Mouse (Mus musculus) heart, embryonic 16.5 days (tissue): ENCODE measurements around the gene Tpst2. TPM values are rescaled to one million over a fixed set of nuclear protein-coding genes. Genes with fewer than 3 reads are reported as not detected.
A peak's percentile ranks its signal among the peaks of the same experiment; 100 is the strongest.

Experiments
- ATAC-seq: fragments of 200-750 bp; cut with Nextera tagmentation; replicated peaks from 2 replicates; pipeline ENCODE4 v1.8.0; 2017; ENCODE audit warnings: moderate number of reproducible peaks; ENCODE audit not compliant: insufficient read depth, low FRiP score; ENCODE audit errors: extremely low read depth
- H3K27ac ChIP-seq: fragments of 300-500 bp; sonication (generic); 2 replicates; pipeline ENCODE4 v1.5.1; 2014; ENCODE audit warnings: mild to moderate bottlenecking, low read length, control low read depth, moderate library complexity
- H3K27me3 ChIP-seq: fragments of 300-500 bp; sonication (generic); 2 replicates; pipeline ENCODE4 v1.6.1; 2014; ENCODE audit warnings: low read length, mixed read lengths; ENCODE audit not compliant: control insufficient read depth, insufficient read depth
- H3K36me3 ChIP-seq: fragments of 300-500 bp; sonication (generic); 2 replicates; pipeline ENCODE4 v1.6.1; 2014; ENCODE audit not compliant: control insufficient read depth, insufficient read depth
- H3K4me1 ChIP-seq: fragments of 300-500 bp; sonication (generic); 2 replicates; pipeline ENCODE4 v1.6.1; 2014; ENCODE audit warnings: low read length, mixed read lengths; ENCODE audit not compliant: control insufficient read depth, insufficient read depth
- H3K4me2 ChIP-seq: fragments of 300-500 bp; sonication (generic); 2 replicates; pipeline ENCODE4 v1.6.1; 2014; ENCODE audit warnings: low read depth, mild to moderate bottlenecking, control low read depth, low read length
- H3K4me3 ChIP-seq: fragments of 300-500 bp; sonication (generic); 2 replicates; pipeline ENCODE4 v1.5.1; 2014; ENCODE audit warnings: mild to moderate bottlenecking, control low read depth, low read length
- H3K9ac ChIP-seq: fragments of 300-500 bp; sonication (generic); 2 replicates; pipeline ENCODE4 v1.6.1; 2014; ENCODE audit warnings: low read length, control low read depth
- H3K9me3 ChIP-seq: fragments of 300-500 bp; sonication (generic); replicated peaks from 2 replicates; pipeline ENCODE4 v1.6.1; 2016; ENCODE audit warnings: low read length; ENCODE audit not compliant: control insufficient read depth
- WGBS: fragments of 180-500 bp; shearing (Covaris S2); extraction: QIAGEN DNeasy Blood & Tissue Kit; methylation state at CpG from one replicate; pipeline ENCODE4 v1.1.7; 2014; 5-methylcytosine and 5-hydroxymethylcytosine counted together
- polyA plus RNA-seq: library from polyadenylated mRNA; unstranded; fragments of >200 nt; fragmentation: Nextera tagmentation; extraction: Ambion mirVana; gene quantifications from 2 replicates; pipeline ENCODE4 v1.2.1, GENCODE M21; 2015

Tpst2 gene
- polyA plus RNA-seq, 1 experiment from 2014 or later = 53.0 TPM

DNA sequence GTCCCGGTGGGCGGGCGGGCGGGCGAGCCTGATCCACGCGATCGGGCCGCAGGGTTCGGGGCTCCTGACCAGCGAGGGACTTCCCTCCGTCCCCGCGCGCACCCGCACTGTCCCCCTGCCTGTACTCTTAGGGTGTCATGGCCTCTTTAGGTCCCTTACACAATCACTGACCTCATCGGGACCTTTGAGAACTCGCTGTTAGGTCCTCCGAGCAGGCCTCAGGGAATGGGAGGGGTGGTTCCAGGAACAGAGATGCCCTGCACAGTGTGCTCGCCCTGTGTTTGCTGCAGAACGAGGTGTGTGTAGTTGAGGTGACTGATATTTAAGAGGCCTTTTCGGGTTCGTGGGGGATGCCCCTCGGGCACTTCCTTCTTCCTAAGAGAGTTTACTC lies 66.7 kb downstream of the Tpst2 start:
- H3K4me2 ChIP-seq = peak overlapping the region; percentile 93
- peak overlapping the region; percentile 90 for H3K9ac ChIP-seq
- peak overlapping the region; percentile 74 for H3K4me3 ChIP-seq
- peak overlapping the region; percentile 15; the same call in 1 of the 2 replicates for H3K27ac ChIP-seq
- no peaks in the 10 kb centered on the region for H3K27me3 ChIP-seq
- peaks cover 15% of the 10 kb centered on the region for H3K4me1 ChIP-seq
- WGBS = 0% methylated on average over 24 of the region's 24 CpGs
- H3K9me3 ChIP-seq = no peaks in the 10 kb centered on the region
- peak; percentile 69 for ATAC-seq
- peaks cover 7% of the 10 kb centered on the region for H3K36me3 ChIP-seq

DNA sequence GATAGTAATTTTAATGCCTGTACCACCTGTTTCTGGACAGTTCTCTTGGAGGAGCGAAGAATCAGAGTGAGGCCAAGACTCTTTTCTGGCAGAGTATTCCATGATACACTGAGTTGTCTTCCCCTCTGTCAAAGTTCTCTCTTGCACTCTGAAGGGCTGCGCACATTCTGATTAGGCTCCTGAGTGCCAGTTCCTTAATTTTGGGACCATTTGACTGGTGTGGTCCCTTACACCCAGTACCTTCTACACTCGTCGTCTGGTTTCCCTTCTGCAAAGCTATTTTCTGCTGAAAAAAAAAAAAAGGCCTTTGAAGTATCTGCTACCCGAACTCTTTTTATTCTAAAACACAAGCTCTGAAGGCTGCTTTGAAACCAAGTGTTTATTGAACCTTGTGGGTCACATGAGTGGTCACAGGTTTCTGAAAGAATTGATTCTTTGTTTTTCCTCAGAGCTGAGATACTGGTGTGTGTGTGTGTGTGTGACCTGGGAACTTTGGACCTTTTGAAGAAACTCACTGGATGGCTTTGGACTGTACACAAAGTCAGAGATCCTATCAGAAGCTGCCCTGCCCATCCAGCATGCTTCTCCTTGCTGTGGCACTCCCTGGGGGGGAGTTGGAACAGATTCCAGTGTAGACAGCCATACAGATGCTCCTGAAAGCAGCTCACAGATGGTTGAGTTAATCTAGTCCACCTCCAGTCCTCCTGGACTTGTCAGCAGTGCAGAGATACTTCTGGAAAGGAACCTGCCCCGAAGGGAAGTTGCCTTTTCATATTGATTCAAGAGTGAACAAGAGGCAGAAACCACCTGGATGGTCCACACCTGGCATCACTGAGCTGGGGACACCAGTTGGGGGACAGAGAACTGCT lies 67.8 kb downstream of the Tpst2 start:
- no peak overlapping the region for H3K4me2 ChIP-seq
- H3K9me3 ChIP-seq = no peaks in the 10 kb centered on the region
- H3K36me3 ChIP-seq = peaks cover 6% of the 10 kb centered on the region; the same call in 1 of the 2 replicates
- peaks cover 15% of the 10 kb centered on the region for H3K4me1 ChIP-seq
- 80% methylated on average over 6 of the region's 6 CpGs for WGBS
- no peak overlapping the region for H3K27ac ChIP-seq
- no peak overlapping the region for H3K9ac ChIP-seq
- H3K27me3 ChIP-seq = no peaks in the 10 kb centered on the region
- ATAC-seq = no peak
- H3K4me3 ChIP-seq = no peak overlapping the region

DNA sequence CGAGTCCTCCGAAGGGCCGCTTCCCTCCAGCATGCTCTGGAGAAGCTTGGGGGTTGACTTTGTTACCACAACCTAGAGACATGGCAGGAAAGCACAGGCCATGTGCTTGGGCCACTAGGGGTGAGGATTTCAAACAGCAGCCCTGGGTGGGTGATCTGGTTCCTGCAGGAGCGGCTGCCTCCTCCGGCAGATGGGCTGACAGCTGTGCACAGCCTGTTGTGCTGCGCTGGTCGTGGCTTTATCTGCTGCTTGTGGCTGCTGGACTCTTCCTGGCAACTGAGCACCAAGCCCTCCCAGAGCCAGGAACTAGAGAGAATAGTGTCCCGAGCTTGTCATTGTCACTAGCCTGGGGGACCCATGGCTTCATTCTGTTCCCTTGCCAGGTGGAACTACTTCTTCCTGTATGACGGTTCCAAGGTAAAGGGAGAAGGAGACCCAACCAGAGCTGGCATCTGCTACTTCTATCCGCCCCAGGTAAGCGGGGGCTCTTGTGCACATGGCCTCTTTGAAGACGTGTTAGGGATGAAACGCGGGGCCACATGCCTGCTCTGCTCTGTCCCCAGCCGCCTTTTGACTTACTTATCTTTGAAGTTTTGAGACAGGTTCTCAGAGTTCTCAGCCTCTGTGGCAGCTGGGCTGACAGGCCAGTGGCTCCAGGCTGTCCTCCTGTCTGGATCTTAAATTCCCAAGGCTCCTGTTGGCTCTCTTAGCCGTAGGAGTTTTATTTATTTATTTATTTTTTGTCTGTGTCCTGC lies 69.9 kb downstream of the Tpst2 start:
- H3K4me3 ChIP-seq = no peak overlapping the region
- peaks cover 15% of the 10 kb centered on the region for H3K36me3 ChIP-seq
- H3K9ac ChIP-seq = no peak overlapping the region
- WGBS = 82% methylated on average over 16 of the region's 16 CpGs
- no peak overlapping the region for H3K4me2 ChIP-seq
- peaks cover 15% of the 10 kb centered on the region for H3K4me1 ChIP-seq
- no peaks in the 10 kb centered on the region for H3K9me3 ChIP-seq
- no peaks in the 10 kb centered on the region for H3K27me3 ChIP-seq
- H3K27ac ChIP-seq = no peak overlapping the region
- ATAC-seq = no peak

DNA sequence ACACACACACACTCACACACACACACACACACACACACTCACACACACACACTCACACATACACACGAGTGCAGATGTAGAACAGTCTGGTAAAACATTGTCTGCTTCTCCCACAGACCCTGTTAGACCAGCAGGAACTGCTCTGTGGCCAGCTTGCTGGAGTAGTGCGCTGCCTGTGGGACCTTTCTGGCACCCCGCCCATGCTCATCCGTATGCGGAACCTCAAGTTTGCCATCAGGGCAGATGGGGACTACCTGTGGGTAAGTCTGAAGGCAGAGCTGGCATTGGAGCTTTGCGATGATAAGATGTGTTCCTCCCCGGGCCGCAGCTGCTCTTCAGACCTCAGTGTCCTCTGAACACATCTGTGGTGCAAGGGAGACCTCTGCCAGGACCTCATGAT lies 72.7 kb downstream of the Tpst2 start:
- Histone ChIP-seq H3K9ac (no peak overlapping the region), H3K4me2 (no peak overlapping the region), H3K27me3 (no peaks in the 10 kb centered on the region), H3K36me3 (peaks cover 15% of the 10 kb centered on the region), H3K4me3 (no peak overlapping the region), H3K27ac (no peak overlapping the region), H3K4me1 (no peaks in the 10 kb centered on the region), H3K9me3 (no peaks in the 10 kb centered on the region)
- 89% methylated on average over 8 of the region's 8 CpGs for WGBS
- no peak for ATAC-seq

DNA sequence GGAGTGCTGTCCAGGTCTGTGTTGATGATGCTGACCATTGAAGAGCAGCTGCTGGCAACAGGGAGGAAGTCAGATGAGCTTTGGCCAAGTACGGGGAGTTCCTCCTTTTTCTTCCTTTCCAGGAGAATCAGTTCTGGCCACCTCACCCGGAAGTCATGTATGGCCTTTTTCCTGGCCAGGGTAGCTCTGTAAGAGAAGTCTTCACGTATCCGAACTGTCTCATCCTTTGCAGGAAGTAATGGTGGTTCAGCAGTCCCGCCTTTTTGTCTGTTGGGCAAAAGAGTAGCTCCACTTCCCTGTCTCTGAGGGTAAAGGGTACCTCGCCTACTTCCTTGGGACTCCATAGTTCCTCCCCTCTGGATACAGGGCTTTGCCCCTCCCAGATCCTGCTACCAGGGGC lies 79.0 kb downstream of the Tpst2 start:
- ATAC-seq = no peak
- 83% methylated on average over 6 of the region's 6 CpGs for WGBS
- H3K36me3 ChIP-seq = 0 out of 2 replicates have a peak, but pooled peaks cover 6% of the 10 kb centered on the region

DNA sequence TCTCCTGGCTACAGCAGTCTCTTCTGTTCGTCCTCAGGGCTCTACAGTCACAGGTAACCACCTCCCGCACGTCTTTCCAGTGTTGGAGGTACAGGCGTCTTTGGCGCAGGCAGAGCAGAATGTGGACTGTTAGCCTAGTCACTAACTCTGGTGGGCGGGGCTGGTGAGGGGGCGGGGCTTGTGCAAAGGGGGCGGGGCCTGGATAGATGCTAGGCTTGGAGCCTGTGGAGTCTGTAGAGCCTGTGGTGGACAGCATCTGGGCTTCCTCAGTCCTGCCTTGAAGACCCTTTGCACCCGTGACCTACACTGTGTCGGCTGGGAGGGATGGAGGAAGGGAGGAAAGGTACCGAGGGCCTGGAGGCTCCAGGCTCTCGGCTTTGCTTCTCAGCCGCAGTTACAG lies 79.4 kb downstream of the Tpst2 start, which contains the start of gene Gm6583:
Gm6583 (minus strand) TSS at position 124 of the 400 bp plus-strand sequence.
- H3K9ac ChIP-seq = no peak within 1 kb of the TSS
- WGBS = 55% methylated on average over 13 of the region's 13 CpGs
- H3K27ac ChIP-seq = no peak within 1 kb of the TSS
- no peaks in the 10 kb centered on the region for H3K27me3 ChIP-seq
- H3K36me3 ChIP-seq = 0 out of 2 replicates have a peak, but pooled peaks cover 6% of the 10 kb centered on the region
- H3K9me3 ChIP-seq = no peaks in the 10 kb centered on the region
- ATAC-seq = no peak
- no peak within 1 kb of the TSS for H3K4me3 ChIP-seq
- H3K4me1 ChIP-seq = 0 out of 2 replicates have a peak, but pooled peaks cover 5% of the 10 kb centered on the region
- no peak within 1 kb of the TSS for H3K4me2 ChIP-seq

More for the DNA sequence above, 79.0 kb downstream of the Tpst2 start:
- Histone ChIP-seq H3K4me2 (no peak overlapping the region), H3K27me3 (no peaks in the 10 kb centered on the region), H3K27ac (no peak overlapping the region), H3K4me1 (0 out of 2 replicates have a peak, but pooled peaks cover 5% of the 10 kb centered on the region), H3K4me3 (no peak overlapping the region), H3K9me3 (no peaks in the 10 kb centered on the region), H3K9ac (no peak overlapping the region)

DNA sequence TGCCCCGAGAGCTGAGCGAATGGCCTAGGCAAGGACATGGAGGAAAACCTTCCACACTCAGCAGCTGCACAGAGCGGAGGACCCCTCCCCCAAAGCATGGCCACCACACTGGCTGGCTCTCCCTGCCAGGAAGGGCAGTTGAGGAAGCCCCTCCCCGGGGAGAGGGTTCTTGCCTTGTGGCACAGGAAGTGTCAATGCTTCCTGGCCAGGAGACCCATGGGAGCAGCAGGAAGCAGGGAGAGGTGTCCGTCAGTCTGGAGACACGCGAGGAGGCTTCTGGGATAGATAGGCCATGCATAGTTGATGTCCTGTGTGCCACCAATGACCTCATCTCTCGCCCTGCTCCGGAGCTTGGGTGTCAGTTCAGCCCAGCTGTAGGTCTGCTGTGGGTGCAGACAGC lies 79.8 kb downstream of the Tpst2 start:
- Histone ChIP-seq H3K36me3 (0 out of 2 replicates have a peak, but pooled peaks cover 6% of the 10 kb centered on the region), H3K4me1 (0 out of 2 replicates have a peak, but pooled peaks cover 5% of the 10 kb centered on the region), H3K4me3 (no peak overlapping the region), H3K27ac (no peak overlapping the region), H3K9me3 (no peaks in the 10 kb centered on the region), H3K27me3 (no peaks in the 10 kb centered on the region), H3K9ac (no peak overlapping the region), H3K4me2 (no peak overlapping the region)
- WGBS = 80% methylated on average over 9 of the region's 9 CpGs
- ATAC-seq = no peak

DNA sequence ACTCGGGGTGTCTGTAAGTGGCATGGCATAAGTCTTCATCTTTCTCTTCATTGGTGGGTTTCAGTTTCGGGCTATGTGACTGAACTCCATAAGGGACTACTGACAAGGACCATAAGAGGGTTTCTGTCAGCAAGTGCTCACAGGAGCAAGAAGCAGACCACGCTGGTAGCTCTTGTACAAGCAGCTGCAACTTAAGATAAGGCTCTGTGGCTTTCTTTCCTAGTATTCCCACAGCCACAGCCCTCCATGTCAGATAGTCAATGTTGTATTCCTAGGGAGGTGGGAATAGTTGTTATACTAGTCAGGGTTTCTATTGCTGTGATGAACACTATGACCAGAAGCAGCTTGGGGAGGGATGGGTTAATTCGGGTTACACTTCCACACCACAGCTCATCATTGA lies 83.0 kb downstream of the Tpst2 start:
- 50% methylated on average over 4 of the region's 4 CpGs for WGBS
- no peaks in the 10 kb centered on the region; the same call in 1 of the 2 replicates for H3K9me3 ChIP-seq
- peaks cover 10% of the 10 kb centered on the region for H3K36me3 ChIP-seq
- no peak overlapping the region for H3K9ac ChIP-seq
- no peak overlapping the region for H3K4me2 ChIP-seq
- H3K4me3 ChIP-seq = no peak overlapping the region
- H3K27me3 ChIP-seq = no peaks in the 10 kb centered on the region
- no peak for ATAC-seq
- 0 out of 2 replicates have a peak, but pooled peaks cover 5% of the 10 kb centered on the region for H3K4me1 ChIP-seq
- H3K27ac ChIP-seq = no peak overlapping the region
